Mouse (Mus musculus) NIH3T3 (cell line): Measurements from ENCODE around the gene Plpp7.
A peak's percentile ranks its signal among the peaks of the same experiment; 100 is the strongest.

Experiments used
- DNase-seq: peaks from one replicate; pipeline ENCODE4 v3.0.0-alpha.2; 2012; ENCODE audit warnings: low read depth

Plpp7 gene

GRCm38 (mm10) chr2:32104122-32104521 lies 8.8 kb downstream of the Plpp7 start:
- no peak for DNase-seq

- no peak for DNase-seq
Observed at GRCm38 (mm10) chr2:32105117-32105913, 10.0 kb downstream of the Plpp7 start.

- DNase-seq = no peak
Observed at GRCm38 (mm10) chr2:32105930-32106329, 10.6 kb downstream of the Plpp7 start.

GRCm38 (mm10) chr2:32111268-32111667 lies 15.9 kb downstream of the Plpp7 start:
- no peak for DNase-seq

GRCm38 (mm10) chr2:32112548-32112947 lies 17.2 kb downstream of the Plpp7 start:
- DNase-seq = no peak

- DNase-seq = no peak
Observed at GRCm38 (mm10) chr2:32115851-32116268, 20.5 kb downstream of the Plpp7 start.

DNA sequence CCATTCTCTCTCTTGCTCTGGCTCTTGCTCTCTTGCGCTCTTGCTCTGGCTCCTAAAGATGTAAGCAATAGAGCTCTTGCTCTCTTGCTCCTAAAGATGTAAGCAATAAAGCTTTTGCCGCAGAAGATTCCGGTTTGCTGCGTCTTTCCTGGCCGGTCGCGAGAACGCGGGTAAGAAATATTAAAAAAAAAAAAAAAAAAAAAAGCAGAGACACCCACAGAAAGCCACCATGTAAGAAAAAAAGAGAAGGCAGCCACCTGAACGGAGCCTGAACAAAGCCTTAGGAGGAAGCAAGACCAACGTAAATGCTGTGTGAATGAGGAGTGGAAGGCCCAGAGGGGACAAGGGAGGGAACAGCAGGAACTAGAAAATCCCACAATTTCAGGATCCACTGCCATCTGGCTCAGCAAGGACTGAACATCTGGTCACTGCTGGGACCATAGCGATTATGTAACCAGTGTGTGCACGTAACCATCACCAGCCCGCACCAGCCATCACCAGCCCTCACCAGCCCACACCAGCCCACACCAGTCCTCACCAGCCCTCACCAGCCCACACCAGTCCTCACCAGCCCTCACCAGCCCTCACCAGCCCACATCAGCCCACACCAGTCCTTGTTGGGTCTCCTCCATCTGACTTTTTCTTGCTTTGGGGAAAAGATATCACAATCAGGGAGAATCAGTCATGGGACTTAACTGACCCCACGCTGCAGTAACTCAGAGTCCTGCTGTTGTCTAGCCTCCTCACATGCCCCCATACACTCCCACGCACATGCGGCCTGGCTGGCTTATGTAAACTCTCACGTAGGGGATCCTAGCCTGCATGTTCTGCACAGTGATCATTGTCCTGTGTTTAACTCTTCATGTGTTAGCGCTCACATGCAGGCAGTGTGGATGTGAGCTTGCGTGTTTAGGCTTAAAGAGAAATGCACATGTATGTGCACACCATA lies 24.7 kb downstream of the Plpp7 start:
- no peak for DNase-seq

DNA sequence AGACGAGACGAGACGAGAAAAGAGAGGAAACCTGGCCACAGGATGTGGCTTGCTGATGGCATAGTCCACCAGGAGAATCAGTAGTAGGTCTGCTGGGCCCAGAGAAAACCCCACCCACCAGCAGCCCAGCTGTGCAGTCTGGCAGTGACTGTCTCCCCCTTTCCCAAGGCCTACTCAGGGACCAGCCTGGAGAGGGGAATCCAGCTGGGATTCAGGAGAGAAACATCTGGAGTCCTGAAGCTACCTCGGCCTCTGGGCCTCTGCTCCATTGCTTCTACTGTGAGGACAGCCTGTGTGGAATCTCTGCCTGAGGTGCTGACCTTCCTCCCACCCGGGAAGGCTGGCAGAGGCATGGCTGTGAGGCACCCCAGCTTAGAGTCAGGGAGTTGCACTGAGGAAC lies 25.8 kb downstream of the Plpp7 start:
- no peak for DNase-seq

- DNase-seq = no peak
Observed at GRCm38 (mm10) chr2:32121785-32122184, 26.5 kb downstream of the Plpp7 start.

GRCm38 (mm10) chr2:32127653-32128535 lies 32.6 kb downstream of the Plpp7 start:
- DNase-seq = no peak

GRCm38 (mm10) chr2:32128536-32128841 lies 33.2 kb downstream of the Plpp7 start:
- DNase-seq = no peak

GRCm38 (mm10) chr2:32129383-32130074 lies 34.2 kb downstream of the Plpp7 start:
- DNase-seq = peak; percentile 86

- DNase-seq = peak; percentile 85
Observed at GRCm38 (mm10) chr2:32130435-32130834, 35.1 kb downstream of the Plpp7 start.

- no peak for DNase-seq
Observed at GRCm38 (mm10) chr2:32131205-32131834, 36.0 kb downstream of the Plpp7 start.

- no peak for DNase-seq
Observed at GRCm38 (mm10) chr2:32131866-32132566, 36.7 kb downstream of the Plpp7 start.

DNA sequence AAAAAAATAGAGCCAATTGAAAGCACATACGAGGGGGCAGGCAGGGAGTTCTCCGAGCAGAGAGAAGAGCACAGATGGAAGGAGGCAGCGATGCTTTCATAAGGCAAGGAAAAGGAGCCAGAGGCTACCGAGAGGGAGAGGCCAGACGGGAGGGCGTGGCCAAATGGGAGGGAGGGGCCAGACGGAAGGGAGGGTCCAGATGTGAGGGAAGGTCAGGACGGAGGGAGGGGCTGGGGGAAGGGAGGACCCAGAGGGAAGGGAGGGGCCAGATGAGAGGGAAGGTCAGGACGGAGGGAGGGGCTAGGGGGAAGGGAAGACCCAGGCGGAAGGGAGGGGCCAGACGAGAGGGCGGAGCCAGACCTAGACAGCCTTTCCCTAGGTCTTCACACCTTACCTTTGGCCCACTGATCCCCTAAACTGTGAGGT lies 37.3 kb downstream of the Plpp7 start:
- DNase-seq = peak; percentile 88

DNA sequence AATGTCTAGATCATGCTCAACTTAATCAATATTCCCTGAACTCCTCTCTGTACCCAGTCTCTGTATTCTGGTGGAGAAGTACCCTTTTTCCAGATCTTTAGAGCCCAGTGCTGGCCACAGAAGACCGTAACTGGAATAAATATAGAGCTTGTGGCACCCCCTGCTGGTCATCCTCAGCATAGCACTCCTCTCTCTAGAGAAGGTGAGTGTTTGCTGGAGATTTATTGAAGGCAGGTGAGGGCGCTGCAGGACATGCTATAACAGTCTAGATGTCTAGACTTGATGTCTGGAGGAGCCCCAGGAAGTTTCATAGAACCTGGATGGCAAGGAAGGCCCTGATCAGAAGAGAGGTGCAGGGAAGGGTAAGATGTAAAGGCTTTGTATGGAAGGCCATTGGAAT lies 38.7 kb downstream of the Plpp7 start:
- DNase-seq = peak; percentile 91

- DNase-seq = peak; percentile 100
Observed at GRCm38 (mm10) chr2:32137667-32138266, 42.4 kb downstream of the Plpp7 start.

- DNase-seq = no peak
Observed at GRCm38 (mm10) chr2:32139377-32139776, 44.0 kb downstream of the Plpp7 start.

DNA sequence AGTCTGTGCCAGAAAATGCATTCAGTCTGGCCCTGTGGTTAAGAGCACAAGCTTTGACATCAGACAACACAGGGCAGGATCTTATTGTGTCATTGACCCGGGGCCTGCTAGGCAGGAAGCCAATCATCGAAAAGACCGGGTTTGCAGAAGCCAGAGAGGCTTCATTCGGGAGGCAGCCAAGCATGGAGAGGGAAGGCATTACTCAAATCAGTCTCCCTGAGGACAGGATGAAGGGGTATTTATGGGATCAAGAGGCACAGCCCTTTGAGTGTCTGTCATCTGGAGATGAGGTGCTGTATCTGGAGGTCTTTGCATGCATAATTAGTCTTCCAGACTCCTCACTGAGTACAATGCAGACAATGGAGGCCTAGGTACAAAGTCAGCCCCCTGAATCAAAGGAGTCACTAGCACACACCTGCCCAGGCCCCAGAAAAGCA lies 45.2 kb downstream of the Plpp7 start:
- DNase-seq = peak; percentile 74
